In the genomic region with DNA sequence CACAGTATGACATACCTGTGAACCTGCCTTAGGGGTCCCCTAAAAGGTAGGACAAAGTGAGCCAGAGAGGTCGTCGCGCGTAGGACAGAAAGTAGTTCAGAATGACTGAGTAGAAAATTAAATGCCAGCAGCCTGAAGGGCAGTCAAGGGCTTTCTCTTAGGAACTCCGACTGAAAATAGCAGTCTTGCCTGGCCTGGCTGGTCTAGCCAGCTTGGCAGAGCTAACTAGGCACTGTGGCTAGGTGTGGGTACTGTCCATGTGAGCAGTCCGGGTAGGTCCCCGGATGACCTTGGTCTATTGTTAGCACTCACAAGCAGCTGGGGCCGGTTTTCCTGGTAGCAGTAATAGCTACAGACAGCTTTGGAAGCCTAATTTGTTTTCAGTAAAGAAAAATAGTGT, we compare ENCODE assay signal across 11 mouse cellular contexts. TPM values are rescaled to one million over a fixed set of nuclear protein-coding genes. Genes with fewer than 3 reads are reported as not detected.
DNase-seq lines count a peak whose midpoint lies in the region; ATAC-seq and TF ChIP-seq lines count a peak whose summit lies in the region.
"Had no signal": no experiment of that assay in that cellular context is flagged by ENCODE, and none has a peak within 500 bp of the region (broad histone marks: within the 10 kb centered on the region; RNA-seq: fewer than 3 reads in every experiment).

No protein-coding gene starts in this region.

- peak; percentile 90 for ATAC-seq in heart, embryonic 16.5 days (replicated peaks; ENCODE audit: extremely low read depth, insufficient read depth, low FRiP score)
- no peak for ATAC-seq in midbrain, postnatal 0 days (ENCODE audit: low FRiP score)
- ATAC-seq in forebrain, embryonic 11.5 days (replicated peaks; ENCODE audit: low FRiP score) = no peak
- ATAC-seq: hindbrain, embryonic 16.5 days had no signal

- peaks cover 19% of the 10 kb centered on the region for H3K4me1 ChIP-seq in heart, embryonic 16.5 days (ENCODE audit: control insufficient read depth, insufficient read depth, low read length)
- peaks cover under 1% of the 10 kb centered on the region; the same call in 1 of the 2 replicates for H3K4me1 ChIP-seq in midbrain, postnatal 0 days (ENCODE audit: insufficient read depth, low read length)
- no peaks in the 10 kb centered on the region; the same call in none of the 2 replicates for H3K4me1 ChIP-seq in forebrain, embryonic 11.5 days (replicated peaks; ENCODE audit: control insufficient read depth, insufficient read depth, low read length)
- H3K4me1 ChIP-seq: liver, embryonic 13.5 days had no signal

- DNase-seq in adrenal gland, adult 8-10 months = peak; percentile 60
- DNase-seq in adrenal gland, postnatal 36 days = peak; percentile 64 to 65
- peak; percentile 36 to 55 for DNase-seq in kidney, postnatal 4 days
- no peak for DNase-seq in midbrain, postnatal 0 days (ENCODE audit: low spot score)
- DNase-seq in forebrain, embryonic 11.5 days (ENCODE audit: low spot score) = no peak
- DNase-seq in thymus, postnatal 4 days = no peak
- DNase-seq: liver, embryonic 13.5 days had no signal

- no peak overlapping the region for H3K4me3 ChIP-seq in heart, embryonic 16.5 days (ENCODE audit: low read length)
- no peak overlapping the region for H3K4me3 ChIP-seq in midbrain, postnatal 0 days (ENCODE audit: low read depth, low read length)
- H3K4me3 ChIP-seq in forebrain, embryonic 11.5 days (ENCODE audit: low read depth, low read length) = no peak overlapping the region
- H3K4me3 ChIP-seq: embryonic facial prominence, embryonic 15.5 days; liver, embryonic 13.5 days; neural tube, embryonic 12.5 days had no signal

- no peak for TF ChIP-seq CTCF in midbrain, postnatal 0 days (IDR thresholded peaks at IDR 0.05)

- peak overlapping the region; percentile 10; the same call in 1 of the 2 replicates for H3K4me2 ChIP-seq in heart, embryonic 16.5 days (ENCODE audit: low read depth, low read length)
- no peak overlapping the region for H3K4me2 ChIP-seq in midbrain, postnatal 0 days (ENCODE audit: low read depth, low read length, poor library complexity, severe bottlenecking)
- H3K4me2 ChIP-seq in forebrain, embryonic 11.5 days (ENCODE audit: low read depth, low read length, severe bottlenecking) = no peak overlapping the region
- H3K4me2 ChIP-seq: embryonic facial prominence, embryonic 15.5 days; liver, embryonic 13.5 days; neural tube, embryonic 12.5 days had no signal

- 44% methylated on average over 8 of the region's 8 CpGs for WGBS in heart, embryonic 16.5 days
- WGBS in midbrain, postnatal 0 days = 77% methylated on average over 8 of the region's 8 CpGs
- 86% methylated on average over 8 of the region's 8 CpGs for WGBS in forebrain, embryonic 11.5 days

- H3K27me3 ChIP-seq in heart, embryonic 16.5 days (ENCODE audit: control insufficient read depth, insufficient read depth, low read length) = no peaks in the 10 kb centered on the region
- no peaks in the 10 kb centered on the region for H3K27me3 ChIP-seq in midbrain, postnatal 0 days (ENCODE audit: insufficient read depth, low read length)
- H3K27me3 ChIP-seq in forebrain, embryonic 11.5 days (ENCODE audit: control insufficient read depth, insufficient read depth, low read length) = peaks cover 11% of the 10 kb centered on the region
- H3K27me3 ChIP-seq: embryonic facial prominence, embryonic 15.5 days; neural tube, embryonic 12.5 days had no signal

- H3K9me3 ChIP-seq in heart, embryonic 16.5 days (replicated peaks; ENCODE audit: control insufficient read depth, low read length) = no peaks in the 10 kb centered on the region
- no peaks in the 10 kb centered on the region for H3K9me3 ChIP-seq in midbrain, postnatal 0 days (ENCODE audit: low read length)
- H3K9me3 ChIP-seq in forebrain, embryonic 11.5 days (ENCODE audit: control insufficient read depth, low read length) = no peaks in the 10 kb centered on the region
- H3K9me3 ChIP-seq: embryonic facial prominence, embryonic 15.5 days; liver, embryonic 13.5 days; neural tube, embryonic 12.5 days had no signal

- peak overlapping the region; percentile 92 for H3K27ac ChIP-seq in heart, embryonic 16.5 days (ENCODE audit: low read length)
- H3K27ac ChIP-seq in midbrain, postnatal 0 days (ENCODE audit: low read depth, low read length) = no peak overlapping the region
- no peak overlapping the region for H3K27ac ChIP-seq in forebrain, embryonic 11.5 days (ENCODE audit: low read depth, low read length)
- H3K27ac ChIP-seq: embryonic facial prominence, embryonic 15.5 days; liver, embryonic 13.5 days; neural tube, embryonic 12.5 days had no signal

- H3K36me3 ChIP-seq in heart, embryonic 16.5 days (ENCODE audit: control insufficient read depth, insufficient read depth) = no peaks in the 10 kb centered on the region
- H3K36me3 ChIP-seq in midbrain, postnatal 0 days (ENCODE audit: insufficient read depth, low read length) = no peaks in the 10 kb centered on the region
- H3K36me3 ChIP-seq in forebrain, embryonic 11.5 days (ENCODE audit: control insufficient read depth, insufficient read depth, low read length) = no peaks in the 10 kb centered on the region
- H3K36me3 ChIP-seq: embryonic facial prominence, embryonic 15.5 days; liver, embryonic 13.5 days; neural tube, embryonic 12.5 days had no signal

- H3K9ac ChIP-seq in heart, embryonic 16.5 days (ENCODE audit: low read length) = peak overlapping the region; percentile 30
- H3K9ac ChIP-seq in midbrain, postnatal 0 days (replicated peaks; ENCODE audit: low read length, poor library complexity, severe bottlenecking) = no peak overlapping the region
- H3K9ac ChIP-seq in forebrain, embryonic 11.5 days (ENCODE audit: low read length) = no peak overlapping the region
- H3K9ac ChIP-seq: embryonic facial prominence, embryonic 15.5 days; liver, embryonic 13.5 days; neural tube, embryonic 12.5 days had no signal

RNA-seq across cellular contexts. Expression of gene Itgb6, which starts 2.2 kb away (rescaled TPM):
- total RNA-seq in adrenal gland, adult 8-10 months (2022) = not detected
- total RNA-seq in adrenal gland, postnatal 36 days (2021) = not detected
- 0.28 and 0.67 TPM in 2 replicates for polyA plus RNA-seq in heart, embryonic 16.5 days (2015; fragmentation: Nextera tagmentation; extraction: Ambion mirVana)
- total RNA-seq in midbrain, postnatal 0 days (2014; rRNA removed) = 0.14 and 0.22 TPM in 2 replicates
- polyA plus RNA-seq in midbrain, postnatal 0 days (2015; fragmentation: Nextera tagmentation; extraction: Ambion mirVana) = 0.04 and 0.33 TPM in 2 replicates
- polyA plus RNA-seq in forebrain, embryonic 11.5 days (2014; fragmentation: Nextera tagmentation; extraction: Ambion mirVana) = 0.52 and 0.75 TPM in 2 replicates

Comparison
In these comparisons a context has a peak if more than half of its experiments do, and no peak if none do; other contexts are left out.
1. DNase-seq: peak in adrenal gland, adult 8-10 months (single experiment), adrenal gland, postnatal 36 days (2 of 2) and kidney, postnatal 4 days (2 of 2); none in midbrain, postnatal 0 days (single experiment), forebrain, embryonic 11.5 days (single experiment) and thymus, postnatal 4 days (single experiment).